Mouse (Mus musculus) heart, postnatal 25 days (tissue): ENCODE results near the gene Diexf. TPM values are rescaled to one million over a fixed set of nuclear protein-coding genes. Genes with fewer than 3 reads are reported as not detected.

ENCODE experiments used
- total RNA-seq, 2 experiments: library from RNA; stranded (reverse); gene quantifications; 2 replicates each; pipeline ENCODE4 v1.2.3; 2021

Diexf gene
- total RNA-seq, 2 experiments from 2014 or later = 8.2 to 9.5 TPM

Other genes starting within 250 kb of the Diexf start
- gene Syt14, start 94.5 kb downstream of the Diexf start, total RNA-seq = under 1 TPM; 0.23 to 0.42 TPM
- 1 to 10 TPM; 2.4 to 3.5 TPM for gene Irf6, start 22.8 kb upstream of the Diexf start, total RNA-seq
- gene A130010J15Rik, start 37.8 kb upstream of the Diexf start, total RNA-seq = 1 to 10 TPM; 2.9 to 3.0 TPM
- gene Traf3ip3, start 71.4 kb upstream of the Diexf start, total RNA-seq = 1 to 10 TPM; 1.1 to 1.4 TPM
- 10 to 100 TPM; 13.7 to 14.9 TPM for gene Lamb3, start 77.4 kb upstream of the Diexf start, total RNA-seq
- 1 to 10 TPM; 6.7 to 7.2 TPM for gene Hsd11b1, start 133.8 kb upstream of the Diexf start, total RNA-seq
- 10 to 100 TPM; 64.5 to 74.4 TPM for gene G0s2, start 142.9 kb upstream of the Diexf start, total RNA-seq
- gene Camk1g, start 240.0 kb upstream of the Diexf start, total RNA-seq = under 1 TPM; 0.39 to 0.62 TPM